10 mouse cellular contexts compared by ENCODE assay signal in the genomic region with DNA sequence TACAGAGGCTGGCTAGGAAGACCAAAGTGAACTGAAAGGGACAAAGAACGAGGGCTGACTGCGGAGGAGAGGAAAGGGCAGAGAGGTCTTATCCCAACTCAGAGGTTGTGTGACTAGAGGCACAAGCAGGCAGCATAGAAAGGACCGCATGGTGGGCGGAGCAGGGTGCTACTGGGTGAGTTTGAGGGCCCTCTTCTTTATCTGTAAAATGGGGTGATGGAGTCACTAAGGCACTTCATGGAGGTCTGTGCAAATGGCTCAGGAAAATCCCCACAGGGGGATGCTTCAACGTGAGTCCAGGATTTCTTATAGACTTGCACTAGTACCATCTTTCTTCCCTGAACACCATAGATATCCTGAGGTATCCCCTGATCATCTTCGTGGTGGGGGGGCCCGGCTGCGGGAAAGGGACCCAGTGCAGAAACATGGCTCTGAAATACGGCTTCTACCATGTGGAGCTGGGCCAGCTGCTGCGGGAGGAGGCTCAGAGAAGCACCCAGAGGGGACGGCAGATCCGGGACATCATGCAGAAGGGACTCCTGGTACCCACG. TPM values are rescaled to one million over a fixed set of nuclear protein-coding genes. Genes with fewer than 3 reads are reported as not detected.
DNase-seq lines count a peak whose midpoint lies in the region; ATAC-seq and TF ChIP-seq lines count a peak whose summit lies in the region.
"Had no signal": no experiment of that assay in that cellular context is flagged by ENCODE, and none has a peak within 500 bp of the region (broad histone marks: within the 10 kb centered on the region; RNA-seq: fewer than 3 reads in every experiment).

No protein-coding gene starts in this region.

- H3K79me2 ChIP-seq in macrophage (ENCODE audit: inconsistent target), result peaks cover 20% of the 10 kb centered on the region

- peak overlapping the region; percentile 88 for H3K4me3 ChIP-seq in heart, embryonic 16.5 days (ENCODE audit: low read length)
- H3K4me3 ChIP-seq in bone marrow, adult 2 months (replicated peaks; ENCODE audit: control insufficient read depth, low read depth, low read length), result peak overlapping the region; percentile 78
- peak overlapping the region; percentile 74 for H3K4me3 ChIP-seq in forebrain, postnatal 0 days (ENCODE audit: low read depth, low read length)
- H3K4me3 ChIP-seq in macrophage (ENCODE audit: inconsistent target), result peak overlapping the region; percentile 100

- H3K4me2 ChIP-seq in heart, embryonic 16.5 days (ENCODE audit: low read depth, low read length), result peak overlapping the region; percentile 88
- peak overlapping the region; percentile 83 for H3K4me2 ChIP-seq in forebrain, postnatal 0 days (ENCODE audit: low read depth)

- no peak for TF ChIP-seq CTCF in bone marrow, adult 2 months (IDR thresholded peaks at IDR 0.05; ENCODE audit: control insufficient read depth, insufficient read depth, low read length)
- no peak for TF ChIP-seq CTCF in forebrain, postnatal 0 days (IDR thresholded peaks at IDR 0.05; ENCODE audit: low read depth)

- no peaks in the 10 kb centered on the region for H3K9me3 ChIP-seq in heart, embryonic 16.5 days (replicated peaks; ENCODE audit: control insufficient read depth, low read length)
- no peaks in the 10 kb centered on the region for H3K9me3 ChIP-seq in forebrain, postnatal 0 days (ENCODE audit: low read length)

- no peak for ATAC-seq in heart, embryonic 16.5 days (replicated peaks; ENCODE audit: extremely low read depth, insufficient read depth, low FRiP score)
- no peak for ATAC-seq in forebrain, postnatal 0 days
- ATAC-seq in megakaryocyte progenitor cell, adult 5-6 weeks (replicated peaks; ENCODE audit: poor library complexity), result no peak

- 0 out of 2 replicates have a peak, but pooled peaks cover 4% of the 10 kb centered on the region for H3K36me3 ChIP-seq in heart, embryonic 16.5 days (ENCODE audit: control insufficient read depth, insufficient read depth)
- H3K36me3 ChIP-seq in forebrain, postnatal 0 days (ENCODE audit: insufficient read depth), result peaks cover 14% of the 10 kb centered on the region
- peaks cover 6% of the 10 kb centered on the region for H3K36me3 ChIP-seq in macrophage (ENCODE audit: inconsistent target)

- DNase-seq in heart, postnatal 14 days, result no peak
- no peak for DNase-seq in forebrain, postnatal 0 days
- DNase-seq in frontal cortex, postnatal 36 days (ENCODE audit: low spot score in 2 of 2), result no peak
- DNase-seq in gastrocnemius, adult 18-20 months (ENCODE audit: low spot score), result no peak
- DNase-seq: gastrocnemius, postnatal 25 days had no signal

- WGBS in heart, embryonic 16.5 days, result 71% methylated on average over 13 of the region's 13 CpGs
- WGBS in bone marrow, adult 2 months, result 86% methylated on average over 13 of the region's 13 CpGs
- 72% methylated on average over 13 of the region's 13 CpGs for WGBS in forebrain, postnatal 0 days
- WGBS in macrophage (ENCODE audit: missing documents), result 86% methylated on average over 13 of the region's 13 CpGs

- no peaks in the 10 kb centered on the region for H3K27me3 ChIP-seq in heart, embryonic 16.5 days (ENCODE audit: control insufficient read depth, insufficient read depth, low read length)
- H3K27me3 ChIP-seq in forebrain, postnatal 0 days (ENCODE audit: insufficient read depth, low read length), result no peaks in the 10 kb centered on the region
- H3K27me3 ChIP-seq: Patski had no signal

- peak overlapping the region; percentile 74 for H3K27ac ChIP-seq in heart, embryonic 16.5 days (ENCODE audit: low read length)
- no peak overlapping the region; the same call in 1 of the 2 replicates for H3K27ac ChIP-seq in bone marrow, adult 2 months (ENCODE audit: control insufficient read depth, insufficient read depth, low read depth, low read length, poor library complexity)
- H3K27ac ChIP-seq in forebrain, postnatal 0 days (ENCODE audit: low read depth, low read length), result peak overlapping the region; percentile 97
- no peak overlapping the region for H3K27ac ChIP-seq in macrophage

- peak overlapping the region; percentile 82 for H3K9ac ChIP-seq in heart, embryonic 16.5 days (ENCODE audit: low read length)
- H3K9ac ChIP-seq in forebrain, postnatal 0 days, result peak overlapping the region; percentile 96; the same call in 1 of the 2 replicates

- H3K4me1 ChIP-seq in heart, embryonic 16.5 days (ENCODE audit: control insufficient read depth, insufficient read depth, low read length), result peaks cover 13% of the 10 kb centered on the region
- H3K4me1 ChIP-seq in bone marrow, adult 2 months (ENCODE audit: control insufficient read depth, insufficient read depth, low read length), result peaks cover 3% of the 10 kb centered on the region; the same call in 1 of the 2 replicates
- peaks cover 18% of the 10 kb centered on the region for H3K4me1 ChIP-seq in forebrain, postnatal 0 days (ENCODE audit: insufficient read depth)

- TF ChIP-seq POLR2A in bone marrow, adult 2 months (IDR thresholded peaks at IDR 0.05; ENCODE audit: borderline replicate concordance, control insufficient read depth, low read depth, low read length), result no peak

- intact Hi-C loops in heart, postnatal 14 days (cut with DNase I), result loop anchor here (5.0 kb wide), 1 partner anchor 235 kb away; a partner anchor contains a TSS

RNA-seq across cellular contexts. Expression of a gene that starts 1.1 kb away (rescaled TPM):
- 0.32 and 0.41 TPM in 2 replicates for polyA plus RNA-seq in heart, embryonic 16.5 days (2015; fragmentation: Nextera tagmentation; extraction: Ambion mirVana)
- not detected for total RNA-seq in heart, postnatal 14 days (2021)
- polyA plus RNA-seq in bone marrow, adult 2 months (2011; ENCODE audit: insufficient read depth, insufficient read length, low replicate concordance, missing spikeins), result not detected in 2 replicates
- not detected in 2 replicates for total RNA-seq in forebrain, postnatal 0 days (2014; rRNA removed)
- polyA plus RNA-seq in forebrain, postnatal 0 days (2015; fragmentation: Nextera tagmentation; extraction: Ambion mirVana), result 0.28 and 0.34 TPM in 2 replicates
- 1 to 10 TPM in 1 of 26 experiments, under 1 TPM in 5, not detected in 20; 0.55 to 1.0 (median 0.83) TPM for total RNA-seq in macrophage (2018; cell fraction: chromatin; rRNA removed)
- total RNA-seq in macrophage (2018; cell fraction: cytosol; rRNA removed), result under 1 TPM in 2 of 26 experiments, not detected in 24; 0.14 TPM
- 1 to 10 TPM in 1 of 26 experiments, under 1 TPM in 6, not detected in 19; 0.40 to 1.6 (median 0.63) TPM for total RNA-seq in macrophage (2018; cell fraction: nucleus; rRNA removed)
- polyA plus RNA-seq in macrophage (2018), result not detected in 3 replicates
- total RNA-seq in megakaryocyte progenitor cell, adult 5-6 weeks (2015), result not detected in 2 replicates
- not detected in 2 replicates for total RNA-seq in megakaryocyte progenitor cell, adult 5-6 weeks (2017)
- total RNA-seq in gastrocnemius, adult 18-20 months (2021), result not detected
- total RNA-seq: gastrocnemius, postnatal 25 days had no signal
- polyA plus RNA-seq: Patski had no signal

RNA-seq across cellular contexts. Expression of a gene that starts 1.2 kb away (rescaled TPM):
- 44.1 and 45.6 TPM in 2 replicates for polyA plus RNA-seq in heart, embryonic 16.5 days (2015; fragmentation: Nextera tagmentation; extraction: Ambion mirVana)
- total RNA-seq in heart, postnatal 14 days (2021), result 10 to 100 TPM; 22.0 to 23.6 TPM
- 74.4 and 116 TPM in 2 replicates for polyA plus RNA-seq in bone marrow, adult 2 months (2011; ENCODE audit: insufficient read depth, insufficient read length, low replicate concordance, missing spikeins)
- total RNA-seq in forebrain, postnatal 0 days (2014; rRNA removed), result 59.1 and 63.1 TPM in 2 replicates
- 76.8 and 83.0 TPM in 2 replicates for polyA plus RNA-seq in forebrain, postnatal 0 days (2015; fragmentation: Nextera tagmentation; extraction: Ambion mirVana)
- 100 to 1,000 TPM in 8 of 26 experiments, 10 to 100 TPM in 18; 60.9 to 228 (median 74.7) TPM for total RNA-seq in macrophage (2018; cell fraction: chromatin; rRNA removed)
- total RNA-seq in macrophage (2018; cell fraction: cytosol; rRNA removed), result 10 to 100 TPM; 51.6 to 83.7 (median 61.4) TPM
- 100 to 1,000 TPM in 2 of 26 experiments, 10 to 100 TPM in 24; 40.4 to 118 (median 50.7) TPM for total RNA-seq in macrophage (2018; cell fraction: nucleus; rRNA removed)
- polyA plus RNA-seq in macrophage (2018), result 63.3 to 154 TPM (median 75.9 TPM) in 3 replicates
- total RNA-seq in megakaryocyte progenitor cell, adult 5-6 weeks (2015), result 52.8 and 61.1 TPM in 2 replicates
- 120 and 142 TPM in 2 replicates for total RNA-seq in megakaryocyte progenitor cell, adult 5-6 weeks (2017)
- total RNA-seq in gastrocnemius, adult 18-20 months (2021), result 10 to 100 TPM; 17.1 to 19.0 TPM

RNA-seq across cellular contexts. Expression of a gene that starts 12.5 kb away (rescaled TPM):
- 0.34 TPM in 1 of 2 replicates, not detected in the other for polyA plus RNA-seq in heart, embryonic 16.5 days (2015; fragmentation: Nextera tagmentation; extraction: Ambion mirVana)
- not detected for total RNA-seq in heart, postnatal 14 days (2021)
- not detected in 2 replicates for polyA plus RNA-seq in bone marrow, adult 2 months (2011; ENCODE audit: insufficient read depth, insufficient read length, low replicate concordance, missing spikeins)
- not detected in 2 replicates for total RNA-seq in forebrain, postnatal 0 days (2014; rRNA removed)
- not detected in 2 replicates for polyA plus RNA-seq in forebrain, postnatal 0 days (2015; fragmentation: Nextera tagmentation; extraction: Ambion mirVana)
- total RNA-seq in macrophage (2018; cell fraction: chromatin; rRNA removed), result not detected
- not detected for total RNA-seq in macrophage (2018; cell fraction: cytosol; rRNA removed)
- total RNA-seq in macrophage (2018; cell fraction: nucleus; rRNA removed), result not detected
- not detected in 3 replicates for polyA plus RNA-seq in macrophage (2018)
- total RNA-seq in megakaryocyte progenitor cell, adult 5-6 weeks (2015), result not detected in 2 replicates
- total RNA-seq in megakaryocyte progenitor cell, adult 5-6 weeks (2017), result not detected in 2 replicates
- total RNA-seq in gastrocnemius, adult 18-20 months (2021), result not detected
- total RNA-seq: gastrocnemius, postnatal 25 days had no signal

RNA-seq across cellular contexts. Expression of a gene that starts 15.2 kb away (rescaled TPM):
- 56.4 and 59.6 TPM in 2 replicates for polyA plus RNA-seq in heart, embryonic 16.5 days (2015; fragmentation: Nextera tagmentation; extraction: Ambion mirVana)
- 10 to 100 TPM; 49.6 to 52.8 TPM for total RNA-seq in heart, postnatal 14 days (2021)
- 4.4 and 11.1 TPM in 2 replicates for polyA plus RNA-seq in bone marrow, adult 2 months (2011; ENCODE audit: insufficient read depth, insufficient read length, low replicate concordance, missing spikeins)
- total RNA-seq in forebrain, postnatal 0 days (2014; rRNA removed), result 44.2 and 50.7 TPM in 2 replicates
- 52.2 and 56.4 TPM in 2 replicates for polyA plus RNA-seq in forebrain, postnatal 0 days (2015; fragmentation: Nextera tagmentation; extraction: Ambion mirVana)
- total RNA-seq in macrophage (2018; cell fraction: chromatin; rRNA removed), result 1 to 10 TPM in 20 of 26 experiments, under 1 TPM in 1, not detected in 5; 0.96 to 6.6 (median 3.0) TPM
- 10 to 100 TPM; 10.8 to 19.7 (median 14.4) TPM for total RNA-seq in macrophage (2018; cell fraction: cytosol; rRNA removed)
- total RNA-seq in macrophage (2018; cell fraction: nucleus; rRNA removed), result 10 to 100 TPM in 1 of 26 experiments, 1 to 10 TPM in 25; 1.4 to 12.8 (median 4.0) TPM
- polyA plus RNA-seq in macrophage (2018), result 3.6 to 20.7 TPM (median 11.8 TPM) in 3 replicates
- 15.1 and 16.6 TPM in 2 replicates for total RNA-seq in megakaryocyte progenitor cell, adult 5-6 weeks (2015)
- total RNA-seq in megakaryocyte progenitor cell, adult 5-6 weeks (2017), result 15.0 and 19.8 TPM in 2 replicates
- total RNA-seq in gastrocnemius, adult 18-20 months (2021), result 10 to 100 TPM; 26.9 to 27.9 TPM

RNA-seq across cellular contexts. Expression of a gene that starts 19.0 kb away (rescaled TPM):
- 16.5 and 22.8 TPM in 2 replicates for polyA plus RNA-seq in heart, embryonic 16.5 days (2015; fragmentation: Nextera tagmentation; extraction: Ambion mirVana)
- total RNA-seq in heart, postnatal 14 days (2021), result 10 to 100 TPM; 54.7 to 56.7 TPM
- polyA plus RNA-seq in bone marrow, adult 2 months (2011; ENCODE audit: insufficient read depth, insufficient read length, low replicate concordance, missing spikeins), result 56.3 and 56.9 TPM in 2 replicates
- total RNA-seq in forebrain, postnatal 0 days (2014; rRNA removed), result 49.5 and 65.5 TPM in 2 replicates
- 22.6 and 27.0 TPM in 2 replicates for polyA plus RNA-seq in forebrain, postnatal 0 days (2015; fragmentation: Nextera tagmentation; extraction: Ambion mirVana)
- 100 to 1,000 TPM in 1 of 26 experiments, 10 to 100 TPM in 25; 28.4 to 113 (median 60.5) TPM for total RNA-seq in macrophage (2018; cell fraction: chromatin; rRNA removed)
- 10 to 100 TPM; 48.3 to 86.0 (median 70.0) TPM for total RNA-seq in macrophage (2018; cell fraction: cytosol; rRNA removed)
- 100 to 1,000 TPM in 2 of 26 experiments, 10 to 100 TPM in 24; 47.3 to 117 (median 71.4) TPM for total RNA-seq in macrophage (2018; cell fraction: nucleus; rRNA removed)
- 33.8 to 48.2 TPM (median 45.0 TPM) in 3 replicates for polyA plus RNA-seq in macrophage (2018)
- total RNA-seq in megakaryocyte progenitor cell, adult 5-6 weeks (2015), result 99.5 and 107 TPM in 2 replicates
- 68.5 and 89.2 TPM in 2 replicates for total RNA-seq in megakaryocyte progenitor cell, adult 5-6 weeks (2017)
- total RNA-seq in gastrocnemius, adult 18-20 months (2021), result 10 to 100 TPM; 25.9 to 27.4 TPM

Comparison
In these comparisons a context has a peak if more than half of its experiments do, and no peak if none do; other contexts are left out.
1. H3K27ac ChIP-seq: peak in heart, embryonic 16.5 days (single experiment) and forebrain, postnatal 0 days (single experiment); none in bone marrow, adult 2 months (single experiment) and macrophage (single experiment).
2. Peak in every context shown above with its lines, with median percentiles within 50 percentile points of each other: H3K4me3 ChIP-seq.